Mouse (Mus musculus) MEL (cell line): ENCODE data around the gene Egln3. TPM values are rescaled to one million over a fixed set of nuclear protein-coding genes. Genes with fewer than 3 reads are reported as not detected.
A peak's percentile ranks its signal among the peaks of the same experiment; 100 is the strongest.

Experiments used
- DNase-seq: peaks from one replicate; pipeline ENCODE4 v3.0.0; 2011; ENCODE audit warnings: low read depth, low spot score
- H3K27ac ChIP-seq: 2 replicates; pipeline ENCODE4 v1.5.1; 2012; ENCODE audit warnings: low read depth, mild to moderate bottlenecking, control low read depth, low read length, moderate library complexity; ENCODE audit not compliant: control insufficient read depth
- H3K27me3 ChIP-seq, 2 experiments: fragments of 150-350 bp in 1 of 2; sonication (generic) in 1 of 2; 2 replicates each; pipeline ENCODE4 v1.6.1; 2012; ENCODE audit warnings: low read length in 2 of 2, mild to moderate bottlenecking in 2 of 2, improper control_type of control experiment in 1 of 2, moderate library complexity in 1 of 2; ENCODE audit not compliant: insufficient read depth in 2 of 2, control insufficient read depth in 1 of 2
- H3K36me3 ChIP-seq, 2 experiments: 2 replicates each; pipeline ENCODE4 v1.6.1; 2012 to 2014; ENCODE audit warnings: low read length in 2 of 2, improper control_type of control experiment in 1 of 2, inconsistent platforms in 1 of 2, mild to moderate bottlenecking in 1 of 2; ENCODE audit not compliant: insufficient read depth in 2 of 2, control insufficient read depth in 1 of 2
- H3K4me1 ChIP-seq, 2 experiments: fragments of 150-350 bp in 1 of 2; sonication (generic) in 1 of 2; 2 replicates each; pipeline ENCODE4 v1.6.1; 2012; ENCODE audit warnings: low read length in 2 of 2, improper control_type of control experiment in 1 of 2, mild to moderate bottlenecking in 1 of 2; ENCODE audit not compliant: insufficient read depth in 2 of 2, control insufficient read depth in 1 of 2
- H3K4me3 ChIP-seq, 2 experiments: fragments of 150-350 bp in 1 of 2; sonication (generic) in 1 of 2; 2 replicates each; pipeline ENCODE4 v1.5.1; 2012; ENCODE audit warnings: low read depth in 2 of 2, low read length in 2 of 2, mild to moderate bottlenecking in 2 of 2, moderate library complexity in 2 of 2, control low read depth in 1 of 2, improper control_type of control experiment in 1 of 2; ENCODE audit not compliant: control insufficient read depth in 1 of 2, insufficient read depth in 1 of 2
- H3K79me2 ChIP-seq: 2 replicates; pipeline ENCODE4 v1.6.1; 2012; ENCODE audit warnings: mild to moderate bottlenecking, low read length, moderate library complexity; ENCODE audit not compliant: control insufficient read depth, poor library complexity, insufficient read depth
- H3K9ac ChIP-seq: 2 replicates; pipeline ENCODE4 v1.6.1; 2012; ENCODE audit warnings: low read depth, mild to moderate bottlenecking, control low read depth, low read length, moderate library complexity; ENCODE audit not compliant: control insufficient read depth, poor library complexity, severe bottlenecking
- H3K9me3 ChIP-seq: fragments of 150-350 bp; sonication (generic); replicated peaks from 2 replicates; pipeline ENCODE4 v1.6.1; 2012; ENCODE audit warnings: mild to moderate bottlenecking, low read length, improper control_type of control experiment, moderate library complexity; ENCODE audit not compliant: insufficient read depth
- CHD2 ChIP-seq: IDR thresholded peaks from 2 replicates; pipeline ENCODE4 v1.6.1; 2011; ENCODE audit warnings: low read length, improper control_type of control experiment
- E2F4 ChIP-seq: IDR thresholded peaks from 2 replicates; pipeline ENCODE4 v1.6.1; 2011; ENCODE audit warnings: low read depth, low read length, improper control_type of control experiment, borderline replicate concordance
- ELF1 ChIP-seq: IDR thresholded peaks from 2 replicates; pipeline ENCODE4 v1.6.1; 2014; ENCODE audit warnings: low read depth, mild to moderate bottlenecking, inconsistent platforms, low read length, improper control_type of control experiment, moderate library complexity
- ETS1 ChIP-seq: IDR thresholded peaks from 2 replicates; pipeline ENCODE4 v1.6.1; 2012; ENCODE audit warnings: low read depth, mild to moderate bottlenecking, inconsistent platforms, low read length, improper control_type of control experiment, moderate library complexity
- GABPA ChIP-seq: IDR thresholded peaks from 2 replicates; pipeline ENCODE4 v1.6.1; 2012; ENCODE audit warnings: low read depth, mild to moderate bottlenecking, inconsistent platforms, low read length, improper control_type of control experiment, moderate library complexity
- GATA1 ChIP-seq: IDR thresholded peaks from 2 replicates; pipeline ENCODE4 v1.6.1; 2011; ENCODE audit warnings: low read depth, low read length, improper control_type of control experiment
- HCFC1 ChIP-seq: IDR thresholded peaks from 2 replicates; pipeline ENCODE4 v1.6.1; 2012; ENCODE audit warnings: low read depth, mild to moderate bottlenecking, inconsistent platforms, low read length, improper control_type of control experiment, moderate library complexity
- JUND ChIP-seq: IDR thresholded peaks from 2 replicates; pipeline ENCODE4 v1.6.1; 2011; ENCODE audit warnings: low read depth, mild to moderate bottlenecking, improper control_type of control experiment, low read length
- KAT2A ChIP-seq: conservative IDR thresholded peaks from 2 replicates; pipeline ENCODE4 v1.6.1; 2012; ENCODE audit warnings: low read depth, low read length, improper control_type of control experiment, inconsistent platforms
- MAFK ChIP-seq: IDR thresholded peaks from 2 replicates; pipeline ENCODE4 v1.6.1; 2011; ENCODE audit warnings: low read depth, mild to moderate bottlenecking, low read length, improper control_type of control experiment, borderline replicate concordance
- MAX ChIP-seq: IDR thresholded peaks from 2 replicates; pipeline ENCODE4 v1.6.1; 2011; ENCODE audit warnings: low read length, improper control_type of control experiment
- MXI1 ChIP-seq: IDR thresholded peaks from 2 replicates; pipeline ENCODE4 v1.6.1; 2011; ENCODE audit warnings: mild to moderate bottlenecking, low read depth, low read length, improper control_type of control experiment
- MYC ChIP-seq: IDR thresholded peaks from 2 replicates; pipeline ENCODE4 v1.6.1; 2011; ENCODE audit warnings: low read depth, mild to moderate bottlenecking, low read length, improper control_type of control experiment, moderate library complexity
- NELFE ChIP-seq: IDR thresholded peaks from 2 replicates; pipeline ENCODE4 v1.6.1; 2011; ENCODE audit warnings: low read depth, low read length, improper control_type of control experiment
- NRF1 ChIP-seq: IDR thresholded peaks from 2 replicates; pipeline ENCODE4 v1.6.1; 2014; ENCODE audit warnings: low read depth, mild to moderate bottlenecking, inconsistent platforms, low read length, improper control_type of control experiment, moderate library complexity; ENCODE audit not compliant: poor library complexity, insufficient read depth, severe bottlenecking
- POLR2A ChIP-seq, 2 experiments: IDR thresholded peaks; 2 replicates each; pipeline ENCODE4 v1.6.1; 2011 to 2012; ENCODE audit warnings: low read length in 2 of 2, mild to moderate bottlenecking in 2 of 2, control low read depth in 1 of 2, improper control_type of control experiment in 1 of 2, low read depth in 1 of 2, moderate library complexity in 1 of 2; ENCODE audit not compliant: control insufficient read depth in 1 of 2, insufficient read depth in 1 of 2, poor library complexity in 1 of 2
- POLR2AphosphoS2 ChIP-seq: IDR thresholded peaks from 2 replicates; pipeline ENCODE4 v1.6.1; 2011; ENCODE audit warnings: low read length, improper control_type of control experiment
- POLR2AphosphoS5 ChIP-seq: IDR thresholded peaks from 2 replicates; pipeline ENCODE4 v1.6.1; 2012; ENCODE audit warnings: low read depth, borderline replicate concordance, mild to moderate bottlenecking, inconsistent platforms, low read length, moderate library complexity, mixed read lengths
- RAD21 ChIP-seq: IDR thresholded peaks from 2 replicates; pipeline ENCODE4 v1.6.1; 2011; ENCODE audit warnings: mild to moderate bottlenecking, low read depth, low read length, improper control_type of control experiment
- RCOR1 ChIP-seq: IDR thresholded peaks from 2 replicates; pipeline ENCODE4 v1.6.1; 2012; ENCODE audit warnings: low read depth, mild to moderate bottlenecking, inconsistent platforms, low read length, improper control_type of control experiment
- SMC3 ChIP-seq: IDR thresholded peaks from 2 replicates; pipeline ENCODE4 v1.6.1; 2011; ENCODE audit warnings: low read depth, low read length, improper control_type of control experiment
- TAL1 ChIP-seq: IDR thresholded peaks from 2 replicates; pipeline ENCODE4 v1.6.1; 2012; ENCODE audit warnings: mild to moderate bottlenecking, inconsistent platforms, low read length, moderate library complexity, mixed read lengths
- TBP ChIP-seq: IDR thresholded peaks from 2 replicates; pipeline ENCODE4 v1.8.0; 2011; ENCODE audit warnings: low read depth, low read length, improper control_type of control experiment
- TCF12 ChIP-seq: IDR thresholded peaks from 2 replicates; pipeline ENCODE4 v1.6.1; 2014; ENCODE audit warnings: low read depth, mild to moderate bottlenecking, inconsistent platforms, low read length, improper control_type of control experiment, moderate library complexity
- USF2 ChIP-seq, 2 experiments: IDR thresholded peaks; 2 replicates each; pipeline ENCODE4 v1.6.1; 2011 to 2012; ENCODE audit warnings: improper control_type of control experiment in 2 of 2, low read length in 2 of 2, borderline replicate concordance in 1 of 2, inconsistent platforms in 1 of 2, low read depth in 1 of 2, mild to moderate bottlenecking in 1 of 2; ENCODE audit not compliant: insufficient read depth in 1 of 2
- ZC3H11A ChIP-seq: IDR thresholded peaks from 2 replicates; pipeline ENCODE4 v1.6.1; 2012; ENCODE audit warnings: low read depth, mild to moderate bottlenecking, inconsistent platforms, low read length, improper control_type of control experiment
- ZKSCAN1 ChIP-seq: IDR thresholded peaks from 2 replicates; pipeline ENCODE4 v1.6.1; 2012; ENCODE audit warnings: low read depth, mild to moderate bottlenecking, inconsistent platforms, low read length, improper control_type of control experiment, moderate library complexity
- ZNF384 ChIP-seq: IDR thresholded peaks from 2 replicates; pipeline ENCODE4 v1.6.1; 2012; ENCODE audit warnings: low read depth, mild to moderate bottlenecking, inconsistent platforms, low read length, improper control_type of control experiment
- polyA plus RNA-seq, 2 experiments: library from polyadenylated mRNA; stranded (reverse) in 1 of 2; unstranded in 1 of 2; fragments of >175 nt in 1 of 2; fragments of >200 nt in 1 of 2; gene quantifications; 2 replicates each; pipeline versions ENCODE4 v1.2.1 to v1.2.4; 2012; ENCODE audit warnings: low replicate concordance in 2 of 2, low read depth in 1 of 2; ENCODE audit not compliant: insufficient read length in 2 of 2, insufficient read depth in 1 of 2, missing spikeins in 1 of 2
- total RNA-seq: library from RNA; depleted of rRNA; stranded (reverse); fragments of 300-350 nt; gene quantifications from 2 replicates; pipeline ENCODE4 v1.2.3, GENCODE M21; 2012; rRNA removed

The Egln3 gene
- total RNA-seq, result 3.2 and 13.9 TPM in 2 replicates
- polyA plus RNA-seq, result 10 to 100 TPM in 1 of 2 experiments, not detected in 1; 30.1 TPM

DNA sequence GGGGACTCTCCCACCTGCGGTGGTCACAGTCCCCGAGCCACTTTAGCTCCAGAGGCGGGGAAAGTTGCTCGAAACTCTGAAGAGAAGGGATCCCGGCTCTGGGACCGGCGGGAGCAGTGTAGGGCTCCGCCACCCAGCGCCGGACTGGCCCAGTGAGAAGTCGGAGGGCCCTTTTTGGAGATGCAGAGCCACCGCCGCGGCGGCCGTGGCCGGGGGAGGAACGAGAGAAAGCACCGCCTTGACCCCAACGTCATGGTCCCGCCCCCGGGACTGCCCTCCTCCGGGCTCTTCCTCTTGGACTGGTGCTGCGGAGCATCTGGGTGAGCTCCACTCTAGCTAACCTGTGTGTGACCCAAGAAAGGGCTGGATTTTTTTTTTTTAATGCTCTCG lies at the start of gene Egln3:
Egln3 (minus strand) TSS at position 205 of the 390 bp plus-strand sequence.
- Histone ChIP-seq H3K4me1 (peaks cover 3 to 9% of the 10 kb centered on the region in 2 experiments; a peak in 2 of 4 replicates), H3K9me3 (no peaks in the 10 kb centered on the region), H3K79me2 (peaks cover 3% of the 10 kb centered on the region; the same call in 1 of the 2 replicates), H3K4me3 (peak within 1 kb of the TSS; percentile 64 to 77), H3K27me3 (no peaks in the 10 kb centered on the region), H3K36me3 (peaks cover 0 to 5% of the 10 kb centered on the region in 2 experiments; a peak in 2 of 4 replicates), H3K27ac (no peak within 1 kb of the TSS), H3K9ac (peak within 1 kb of the TSS; percentile 51)
- DNase-seq, result peak; percentile 82
- TF ChIP-seq NELFE (peak; percentile 41; the same call in 1 of the 2 replicates), POLR2AphosphoS5 (peak; percentile 5; the same call in 1 of the 2 replicates), E2F4 (no peak), ZNF384 (0 out of 2 replicates have a peak, but pooled peaks have one; percentile 40), KAT2A (no peak), ELF1 (no peak), ETS1 (no peak), TAL1 (no peak), TBP (peak; percentile 25; the same call in 1 of the 2 replicates), POLR2A (IDR thresholded peaks at IDR 0.05; ENCODE audit: control insufficient read depth in 1 of 2, insufficient read depth in 1 of 2, low read depth in 1 of 2, low read length in 2 of 2, poor library complexity in 1 of 2) (peak in 1 of 2 experiments; percentile 60; a peak in 1 of 4 replicates), NRF1 (no peak), USF2 (IDR thresholded peaks at IDR 0.05; ENCODE audit: borderline replicate concordance in 1 of 2, insufficient read depth in 1 of 2, low read depth in 1 of 2, low read length in 2 of 2) (no peak), SMC3 (no peak), MAX (no peak)

DNA sequence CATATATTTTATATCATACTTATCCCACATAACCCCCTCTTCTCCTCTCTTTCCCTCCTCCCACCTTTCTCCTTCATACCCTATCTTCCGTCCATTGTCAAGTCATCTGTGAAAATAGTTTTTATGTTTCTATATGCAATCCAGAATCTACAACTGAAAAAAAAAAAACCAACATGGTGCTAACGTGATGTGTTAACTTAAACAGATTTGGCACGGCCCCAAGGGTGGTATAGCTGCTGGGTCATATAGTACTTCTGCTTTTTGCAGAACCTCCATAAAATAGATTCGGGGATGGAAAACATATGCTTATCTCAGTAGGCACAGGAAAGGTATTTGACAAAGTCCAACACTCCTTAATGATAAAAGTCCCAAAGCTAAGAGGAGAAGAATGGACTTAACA lies 49.8 kb upstream of the Egln3 start:
- Histone ChIP-seq H3K27ac (peak overlapping the region; percentile 87), H3K9ac (no peak overlapping the region), H3K27me3 (no peaks in the 10 kb centered on the region), H3K9me3 (no peaks in the 10 kb centered on the region), H3K4me1 (peaks cover 42 to 44% of the 10 kb centered on the region in 2 experiments), H3K36me3 (peaks cover 0 to 50% of the 10 kb centered on the region in 2 experiments; a peak in 2 of 4 replicates), H3K79me2 (no peaks in the 10 kb centered on the region), H3K4me3 (no peak overlapping the region; a peak in 1 of 4 replicates)
- DNase-seq, result peak; percentile 97
- TF ChIP-seq TCF12 (peak; percentile 94), RCOR1 (peak; percentile 92), E2F4 (no peak), MAFK (peak; percentile 64; the same call in 1 of the 2 replicates), RAD21 (no peak), MXI1 (peak; percentile 73), JUND (peak; percentile 66; the same call in 1 of the 2 replicates), CHD2 (peak; percentile 45), KAT2A (peak; percentile 38; the same call in 1 of the 2 replicates), SMC3 (0 out of 2 replicates have a peak, but pooled peaks have one; percentile 9), ZNF384 (peak; percentile 99), MYC (peak; percentile 68; the same call in 1 of the 2 replicates), HCFC1 (peak; percentile 45; the same call in 1 of the 2 replicates), ETS1 (peak; percentile 98), POLR2A (IDR thresholded peaks at IDR 0.05; ENCODE audit: control insufficient read depth in 1 of 2, insufficient read depth in 1 of 2, low read depth in 1 of 2, low read length in 2 of 2, poor library complexity in 1 of 2) (no peak), TBP (no peak), ZC3H11A (peak; percentile 3; the same call in 1 of the 2 replicates), MAX (peak; percentile 29; the same call in 1 of the 2 replicates), GATA1 (peak; percentile 92), POLR2AphosphoS2 (0 out of 2 replicates have a peak, but pooled peaks have one; percentile 52), GABPA (0 out of 2 replicates have a peak, but pooled peaks have one; percentile 47), ELF1 (no peak), ZKSCAN1 (peak; percentile 31; the same call in 1 of the 2 replicates), TAL1 (peak; percentile 87)
